Mouse (Mus musculus): Measurements from ENCODE around the gene Lrrc63. TPM values are rescaled to one million over a fixed set of nuclear protein-coding genes. Genes with fewer than 3 reads are reported as not detected.

The Lrrc63 gene
- total RNA-seq, 2 experiments from 2014 or later: not detected

GRCm38 (mm10) chr14:75139225-75139624 lies 8.5 kb upstream of the Lrrc63 start:
- ATAC-seq (replicated peaks; ENCODE audit: poor library complexity, severe bottlenecking): no peak

- no peak for ATAC-seq (replicated peaks; ENCODE audit: poor library complexity, severe bottlenecking)
Observed at GRCm38 (mm10) chr14:75138503-75138902, 7.8 kb upstream of the Lrrc63 start.

- ATAC-seq (replicated peaks; ENCODE audit: poor library complexity, severe bottlenecking): peak; percentile 91
Observed at GRCm38 (mm10) chr14:75136119-75136966, 5.7 kb upstream of the Lrrc63 start.

GRCm38 (mm10) chr14:75131324-75131935 lies 749 bp upstream of the Lrrc63 start:
- ATAC-seq (replicated peaks; ENCODE audit: poor library complexity, severe bottlenecking): peak; percentile 21

- peak; percentile 69 for ATAC-seq (replicated peaks; ENCODE audit: poor library complexity, severe bottlenecking)
Observed at GRCm38 (mm10) chr14:75121658-75122057, 9.0 kb downstream of the Lrrc63 start.

- peak; percentile 48 for ATAC-seq (replicated peaks; ENCODE audit: poor library complexity, severe bottlenecking)
Observed at GRCm38 (mm10) chr14:75102956-75103355, 27.7 kb downstream of the Lrrc63 start.

GRCm38 (mm10) chr14:75077946-75078345 lies 52.7 kb downstream of the Lrrc63 start:
- 0 out of 2 replicates have a peak, but pooled peaks have one; percentile 15 for ATAC-seq (replicated peaks; ENCODE audit: poor library complexity, severe bottlenecking)

GRCm38 (mm10) chr14:75075299-75076180 lies 55.1 kb downstream of the Lrrc63 start:
- ATAC-seq (replicated peaks; ENCODE audit: poor library complexity, severe bottlenecking): peak; percentile 77

GRCm38 (mm10) chr14:75071091-75071490 lies 59.6 kb downstream of the Lrrc63 start:
- ATAC-seq (replicated peaks; ENCODE audit: poor library complexity, severe bottlenecking): no peak

GRCm38 (mm10) chr14:75069356-75069979 lies 61.2 kb downstream of the Lrrc63 start:
- peak; percentile 76 for ATAC-seq (replicated peaks; ENCODE audit: poor library complexity, severe bottlenecking)

GRCm38 (mm10) chr14:75068430-75069112 lies 62.1 kb downstream of the Lrrc63 start:
- ATAC-seq (replicated peaks; ENCODE audit: poor library complexity, severe bottlenecking): peak; percentile 60

GRCm38 (mm10) chr14:75065211-75065610 lies 65.5 kb downstream of the Lrrc63 start:
- ATAC-seq (replicated peaks; ENCODE audit: poor library complexity, severe bottlenecking): no peak

- peak; percentile 45 for ATAC-seq (replicated peaks; ENCODE audit: poor library complexity, severe bottlenecking)
Observed at GRCm38 (mm10) chr14:75064520-75064919, 66.2 kb downstream of the Lrrc63 start.

GRCm38 (mm10) chr14:75063936-75064335 lies 66.7 kb downstream of the Lrrc63 start:
- no peak for ATAC-seq (replicated peaks; ENCODE audit: poor library complexity, severe bottlenecking)

GRCm38 (mm10) chr14:75060562-75060961 lies 70.1 kb downstream of the Lrrc63 start:
- ATAC-seq (replicated peaks; ENCODE audit: poor library complexity, severe bottlenecking): peak; percentile 26; the same call in 1 of the 2 replicates

- ATAC-seq (replicated peaks; ENCODE audit: poor library complexity, severe bottlenecking): peak; percentile 77
Observed at GRCm38 (mm10) chr14:75056861-75057431, 73.7 kb downstream of the Lrrc63 start.

GRCm38 (mm10) chr14:75054455-75055343 lies 76.0 kb downstream of the Lrrc63 start:
- ATAC-seq (replicated peaks; ENCODE audit: poor library complexity, severe bottlenecking): no peak

GRCm38 (mm10) chr14:75052451-75052850 lies 78.2 kb downstream of the Lrrc63 start:
- peak; percentile 28; the same call in 1 of the 2 replicates for ATAC-seq (replicated peaks; ENCODE audit: poor library complexity, severe bottlenecking)

All from granulocyte monocyte progenitor cell, adult 5-6 weeks (primary cell).